ENCODE assay signal across 17 mouse cellular contexts in the genomic region with DNA sequence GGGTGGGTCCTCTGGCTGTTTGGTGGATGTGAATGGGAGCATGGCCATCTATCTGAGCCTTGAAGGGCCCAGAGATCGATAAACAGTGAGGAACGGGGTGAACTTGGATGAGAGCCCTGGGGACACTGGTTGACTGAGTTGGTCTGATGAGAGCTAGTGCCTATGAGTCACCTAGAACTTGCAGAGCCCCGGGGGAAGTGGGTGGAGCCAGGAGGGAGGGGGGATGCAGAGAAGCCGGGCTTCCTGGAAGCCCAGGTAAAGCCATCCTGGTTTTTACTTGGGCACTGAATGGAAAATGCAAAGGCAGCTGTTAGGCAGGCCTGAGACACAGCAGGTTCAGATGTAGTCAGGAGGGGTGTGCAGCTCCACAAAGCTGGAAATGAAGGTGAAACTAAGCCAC.
DNase-seq lines count a peak whose midpoint lies in the region; ATAC-seq lines count a peak whose summit lies in the region.
"Had no signal": no experiment of that assay in that cellular context is flagged by ENCODE, and none has a peak within 500 bp of the region (broad histone marks: within the 10 kb centered on the region; RNA-seq: fewer than 3 reads in every experiment).

No protein-coding gene starts in this region.

- DNase-seq in forebrain, embryonic 10.5 days (ENCODE audit: extremely low spot score, low spot score) = no peak
- peak; percentile 41 for DNase-seq in lung, postnatal 36 days
- DNase-seq in lung, postnatal 14 days = no peak
- DNase-seq in kidney, adult 9 months = peak; percentile 59
- no peak for DNase-seq in left cerebral cortex, postnatal 36 days (ENCODE audit: low spot score in 2 of 2)
- no peak for DNase-seq in left cerebral cortex, adult 8-10 months (ENCODE audit: low spot score in 2 of 2)
- DNase-seq in layer of hippocampus, postnatal 10 days (ENCODE audit: low spot score in 2 of 2) = no peak
- DNase-seq: cerebellum, postnatal 36 days; thymus, adult 18-20 months had no signal

- H3K9me3 ChIP-seq in forebrain, embryonic 10.5 days = no peaks in the 10 kb centered on the region
- no peaks in the 10 kb centered on the region for H3K9me3 ChIP-seq in forebrain, embryonic 12.5 days
- H3K9me3 ChIP-seq: limb, embryonic 10.5 days; neural tube, embryonic 13.5 days had no signal

- no peaks in the 10 kb centered on the region for H3K27me3 ChIP-seq in forebrain, embryonic 10.5 days (ENCODE audit: poor library complexity, severe bottlenecking)
- no peaks in the 10 kb centered on the region for H3K27me3 ChIP-seq in forebrain, embryonic 12.5 days
- H3K27me3 ChIP-seq: neural tube, embryonic 13.5 days had no signal

- no peak for ATAC-seq in forebrain, embryonic 12.5 days (ENCODE audit: low FRiP score)
- ATAC-seq: forebrain, embryonic 14.5 days; hindbrain, postnatal 0 days; midbrain, embryonic 16.5 days had no signal

- H3K27ac ChIP-seq in forebrain, embryonic 10.5 days = 0 out of 2 replicates have a peak overlapping the region, but pooled peaks have one; percentile 21
- H3K27ac ChIP-seq in forebrain, embryonic 12.5 days = no peak overlapping the region
- H3K27ac ChIP-seq: hindbrain, postnatal 0 days; limb, embryonic 10.5 days; liver, embryonic 14.5 days; macrophage; neural tube, embryonic 13.5 days had no signal

- H3K9ac ChIP-seq in forebrain, embryonic 12.5 days = no peak overlapping the region
- H3K9ac ChIP-seq: liver, embryonic 14.5 days; neural tube, embryonic 13.5 days had no signal

- H3K4me1 ChIP-seq in forebrain, embryonic 10.5 days = peaks cover 47% of the 10 kb centered on the region
- H3K4me1 ChIP-seq in forebrain, embryonic 12.5 days = peaks cover 24% of the 10 kb centered on the region

- intact Hi-C loops in left cerebral cortex, postnatal 36 days (cut with DNase I) = no loop called here

- H3K4me3 ChIP-seq in forebrain, embryonic 10.5 days = no peak overlapping the region
- H3K4me3 ChIP-seq in forebrain, embryonic 12.5 days (replicated peaks) = no peak overlapping the region
- H3K4me3 ChIP-seq: limb, embryonic 10.5 days; neural tube, embryonic 13.5 days had no signal

- 84% methylated on average over 4 of the region's 4 CpGs for WGBS in forebrain, embryonic 10.5 days
- 91% methylated on average over 4 of the region's 4 CpGs for WGBS in forebrain, embryonic 12.5 days

- H3K4me2 ChIP-seq in forebrain, embryonic 12.5 days = no peak overlapping the region
- H3K4me2 ChIP-seq: neural tube, embryonic 13.5 days had no signal

- H3K36me3 ChIP-seq in forebrain, embryonic 10.5 days (replicated peaks) = peaks cover 47% of the 10 kb centered on the region
- H3K36me3 ChIP-seq in forebrain, embryonic 12.5 days (replicated peaks) = peaks cover under 1% of the 10 kb centered on the region; the same call in 1 of the 2 replicates

Comparison
In these comparisons a context has a peak if more than half of its experiments do, and no peak if none do; other contexts are left out.
1. DNase-seq: peak in lung, postnatal 36 days (single experiment) and kidney, adult 9 months (single experiment); none in forebrain, embryonic 10.5 days (single experiment), lung, postnatal 14 days (single experiment), left cerebral cortex, postnatal 36 days (0 of 2), left cerebral cortex, adult 8-10 months (0 of 2) and layer of hippocampus, postnatal 10 days (0 of 2).